Mouse (Mus musculus) left cerebral cortex, adult 2 months (tissue): ENCODE results near the gene Col5a1. TPM values are rescaled to one million over a fixed set of nuclear protein-coding genes. Genes with fewer than 3 reads are reported as not detected.

Source experiments
- DNase-seq, 2 experiments: peaks; one replicate each; pipeline ENCODE4 v3.0.0; 2021 to 2022; ENCODE audit warnings: low spot score in 2 of 2, mixed read lengths in 1 of 2; ENCODE audit errors: extremely low spot score in 1 of 2
- H3K27ac ChIP-seq: fragments of 200-600 bp; 2 replicates; pipeline ENCODE4 v1.8.1; 2022
- H3K4me3 ChIP-seq: fragments of 200-600 bp; 2 replicates; pipeline ENCODE4 v1.8.1; 2022
- CTCF ChIP-seq: fragments of 200-600 bp; IDR thresholded peaks from 2 replicates; pipeline ENCODE4 v1.8.1; 2022; ENCODE audit warnings: antibody characterized with exemption, mild to moderate bottlenecking, moderate library complexity
- intact Hi-C: fragments of 180-260 bp; cut with DNase I; formaldehyde crosslinking; loops from one replicate; pipeline ENCODE4 v1.15.1; 2025
- total RNA-seq, 2 experiments: library from RNA; stranded (reverse); gene quantifications; 2 replicates each; pipeline ENCODE4 v1.2.3; 2021

The Col5a1 gene
- total RNA-seq, 2 experiments from 2014 or later: 6.9 to 10.1 TPM

GRCm38 (mm10) chr2:27870586-27870985 is 15.6 kb upstream of the Col5a1 start:
- Histone ChIP-seq H3K27ac (no peak overlapping the region), H3K4me3 (no peak overlapping the region)
- no peak for DNase-seq
- no peak for TF ChIP-seq CTCF
- intact Hi-C loops: no loop called here

DNA sequence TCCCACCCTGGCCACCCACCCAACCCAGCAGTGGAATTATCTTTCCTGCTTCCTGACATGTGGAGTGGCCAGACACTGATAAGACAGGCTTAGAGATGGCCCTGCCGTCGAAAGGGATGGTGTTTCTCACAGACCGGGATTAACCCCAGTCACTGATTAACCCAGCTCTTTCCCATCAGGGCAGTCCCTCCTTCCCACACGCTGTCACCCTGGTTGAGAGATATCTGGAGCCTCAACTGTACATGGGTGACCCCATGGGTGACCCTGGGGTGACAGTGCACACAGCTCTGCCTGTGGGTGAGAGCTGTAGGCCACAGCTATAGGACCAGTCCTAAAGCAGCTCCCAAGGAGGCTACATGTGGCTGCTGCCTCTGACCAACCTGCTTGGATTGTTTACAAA is 15.2 kb upstream of the Col5a1 start:
- no peak overlapping the region for H3K4me3 ChIP-seq
- no peak for TF ChIP-seq CTCF
- DNase-seq: no peak
- intact Hi-C loops: no loop called here
- no peak overlapping the region for H3K27ac ChIP-seq

GRCm38 (mm10) chr2:27872276-27872675 is 13.9 kb upstream of the Col5a1 start:
- Histone ChIP-seq H3K27ac (no peak overlapping the region), H3K4me3 (no peak overlapping the region)
- DNase-seq: no peak
- intact Hi-C loops: no loop called here
- no peak for TF ChIP-seq CTCF

- H3K27ac ChIP-seq: no peak overlapping the region
- intact Hi-C loops: no loop called here
- no peak for TF ChIP-seq CTCF
- no peak for DNase-seq
- H3K4me3 ChIP-seq: no peak overlapping the region
Observed at GRCm38 (mm10) chr2:27873030-27873429, 13.2 kb upstream of the Col5a1 start.

DNA sequence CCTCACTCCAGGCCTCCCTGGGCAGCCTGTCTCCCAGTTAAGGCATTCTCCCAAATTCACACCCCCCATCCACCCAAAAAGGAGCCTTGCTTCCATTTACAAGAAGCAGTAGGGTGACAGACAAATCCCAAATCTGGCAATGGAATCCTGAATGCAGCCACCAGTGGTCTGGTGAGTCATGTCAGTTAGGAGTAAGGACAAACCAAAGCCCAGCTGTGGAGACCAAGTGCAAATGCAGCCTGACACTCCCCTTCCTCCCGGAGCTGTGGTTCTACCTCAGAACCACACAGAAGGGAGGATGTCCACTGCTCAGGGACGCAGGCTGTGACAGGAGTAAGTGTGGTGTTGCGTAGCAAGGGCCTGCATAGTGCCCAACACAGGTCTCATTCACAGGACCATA is 11.6 kb upstream of the Col5a1 start:
- intact Hi-C loops: no loop called here
- Histone ChIP-seq H3K27ac (no peak overlapping the region), H3K4me3 (no peak overlapping the region)
- no peak for DNase-seq
- no peak for TF ChIP-seq CTCF

DNA sequence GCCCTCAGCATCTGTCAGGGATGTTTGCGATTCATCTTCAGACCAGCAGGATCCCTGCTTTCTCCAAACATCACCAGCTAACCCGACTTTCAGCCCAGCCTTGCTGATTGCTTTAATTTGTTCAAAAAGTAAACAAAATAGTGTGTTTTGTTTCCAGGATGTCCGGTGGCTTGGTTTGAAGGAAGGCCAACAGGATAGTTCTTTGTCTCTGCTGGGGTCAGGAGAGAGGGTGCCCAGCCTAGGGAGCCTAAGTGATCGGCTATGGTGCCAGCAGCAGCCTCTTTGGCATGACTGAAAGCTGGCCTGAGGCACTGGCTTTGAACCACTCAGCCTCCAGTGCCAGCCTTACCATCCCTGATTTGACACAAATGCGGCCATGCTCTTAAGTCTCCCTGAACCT is 11.0 kb upstream of the Col5a1 start:
- Histone ChIP-seq H3K4me3 (no peak overlapping the region), H3K27ac (no peak overlapping the region)
- DNase-seq: no peak
- intact Hi-C loops: no loop called here
- TF ChIP-seq CTCF: no peak

DNA sequence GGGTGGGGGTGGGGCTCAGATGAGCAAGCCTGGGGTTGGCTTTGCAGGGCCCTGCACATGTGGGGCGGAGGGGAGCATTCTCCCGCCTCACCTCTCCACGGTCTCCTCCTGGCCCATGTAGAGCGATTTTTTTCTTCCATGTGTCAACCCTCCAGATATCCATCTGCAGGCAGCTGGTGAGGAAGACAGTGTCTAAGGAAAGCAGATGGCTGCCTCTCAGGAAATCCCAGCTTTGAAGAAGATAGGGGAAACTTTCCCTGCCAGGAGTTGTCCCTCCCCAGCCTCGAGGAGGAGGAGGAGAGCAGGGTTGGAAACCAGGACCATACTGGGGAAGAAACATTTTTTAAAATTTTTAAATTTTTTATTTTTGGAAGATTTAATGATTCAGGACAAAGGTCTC is 10.4 kb upstream of the Col5a1 start:
- intact Hi-C loops: no loop called here
- DNase-seq: no peak
- no peak overlapping the region for H3K4me3 ChIP-seq
- no peak for TF ChIP-seq CTCF
- no peak overlapping the region for H3K27ac ChIP-seq

DNA sequence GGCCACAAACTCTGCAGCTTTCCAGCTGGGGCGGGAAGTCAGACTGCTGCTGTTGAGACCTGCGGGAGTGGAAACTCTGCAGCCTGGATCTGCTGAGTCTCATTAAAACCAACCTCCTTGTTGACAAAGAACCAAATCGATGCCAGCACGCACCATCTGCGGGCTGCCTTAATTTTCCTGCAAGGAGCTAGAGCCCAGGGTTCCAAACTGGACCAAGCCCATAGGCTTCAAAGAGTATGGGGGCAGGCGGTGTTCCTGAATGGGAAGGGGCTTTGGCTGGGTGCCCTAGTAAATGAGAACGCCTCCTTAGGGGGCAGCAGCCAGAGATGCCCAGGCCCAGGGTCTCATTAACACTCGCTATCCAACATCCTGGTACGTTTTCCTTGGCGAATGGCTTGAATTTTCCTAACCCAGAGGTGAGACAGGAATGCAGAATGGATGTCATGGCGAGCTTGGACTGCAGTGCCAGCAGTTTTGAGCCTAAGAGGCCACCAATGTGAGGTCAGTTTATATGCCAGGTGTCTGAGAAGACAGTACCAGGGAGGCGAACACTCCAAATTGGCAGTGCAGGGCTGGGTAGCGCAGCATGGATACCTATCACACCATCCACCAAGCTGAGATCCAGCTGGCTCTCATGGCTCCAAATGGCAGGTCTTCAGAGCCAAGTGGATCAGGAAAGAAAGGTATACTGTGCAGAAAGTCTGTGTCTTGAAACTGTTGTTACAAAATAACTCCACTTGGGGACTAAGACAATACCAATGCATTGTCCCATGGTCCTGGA is 9.3 kb upstream of the Col5a1 start:
- no peak overlapping the region for H3K4me3 ChIP-seq
- TF ChIP-seq CTCF: no peak
- no peak for DNase-seq
- intact Hi-C loops: no loop called here
- H3K27ac ChIP-seq: 0 out of 2 replicates have a peak overlapping the region, but pooled peaks have one; percentile 28

GRCm38 (mm10) chr2:27878066-27878465 is 8.2 kb upstream of the Col5a1 start:
- no peak for DNase-seq
- Histone ChIP-seq H3K27ac (no peak overlapping the region), H3K4me3 (no peak overlapping the region)
- intact Hi-C loops: no loop called here
- TF ChIP-seq CTCF: no peak

DNA sequence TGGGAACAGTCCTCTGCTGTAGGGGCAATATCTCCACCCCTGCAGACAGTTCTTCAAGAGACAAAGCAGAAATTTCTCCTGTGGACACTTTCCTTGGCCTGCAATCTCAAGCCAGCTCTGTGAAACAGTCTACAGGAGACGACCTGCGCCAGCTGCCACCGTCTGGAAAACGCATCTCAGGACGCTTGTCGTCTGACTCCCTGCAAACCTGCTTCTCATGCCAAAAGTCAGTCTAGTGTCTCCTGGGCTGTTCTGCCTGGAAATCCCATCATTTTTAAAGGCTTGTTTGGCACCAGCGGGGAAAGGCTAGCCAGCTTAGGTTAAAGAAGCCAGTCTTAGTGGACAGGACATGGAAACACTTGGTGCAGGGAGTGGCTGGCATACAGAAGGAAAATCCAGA is 2.9 kb upstream of the Col5a1 start:
- intact Hi-C loops: no loop called here
- H3K4me3 ChIP-seq: no peak overlapping the region
- no peak for DNase-seq
- no peak overlapping the region for H3K27ac ChIP-seq
- no peak for TF ChIP-seq CTCF

DNA sequence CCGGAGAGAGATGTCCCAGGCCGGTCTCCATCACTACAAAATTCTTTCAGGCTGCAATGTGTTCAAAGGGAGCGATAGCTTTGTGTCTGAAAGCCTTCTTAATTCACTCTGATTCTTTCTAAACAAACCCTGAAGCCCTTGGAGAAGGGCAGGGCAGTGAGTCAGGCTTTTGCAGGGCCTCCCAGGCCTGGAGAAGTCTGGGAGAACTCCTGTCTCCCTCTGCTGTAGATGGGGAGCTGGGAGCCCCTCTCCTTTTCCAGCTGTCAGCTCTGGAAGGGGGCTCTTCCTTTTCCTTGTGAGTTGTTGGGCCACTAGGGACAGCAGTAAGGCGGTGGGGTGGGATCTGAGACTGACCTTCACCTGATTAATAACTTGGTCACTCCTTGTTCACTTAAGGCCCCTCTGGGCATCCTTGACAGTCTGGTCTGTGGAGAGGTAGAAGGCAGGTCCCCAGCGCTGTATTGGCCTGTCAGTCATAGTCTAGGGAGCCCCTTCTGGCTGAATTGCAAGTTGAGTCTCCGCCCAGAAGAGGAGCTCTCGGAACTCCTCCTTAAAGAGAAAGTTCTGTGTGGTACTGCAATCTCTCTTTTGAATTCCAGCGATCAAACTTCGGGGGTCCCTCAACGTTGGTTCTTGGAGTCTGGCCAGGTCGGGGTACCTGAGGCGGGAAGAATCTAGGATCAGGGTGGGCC is 623 bp upstream of the Col5a1 start:
- intact Hi-C loops: loop anchor here (2.0 kb wide), 1 partner anchor 113 kb away; no protein-coding TSS in a partner anchor
- Histone ChIP-seq H3K4me3 (peak overlapping the region; percentile 63), H3K27ac (no peak overlapping the region)
- no peak; the same call in 1 of the 2 replicates for TF ChIP-seq CTCF
- DNase-seq: peak in 1 of 2 experiments; percentile 14

GRCm38 (mm10) chr2:27886608-27887460 is 609 bp downstream of the Col5a1 start:
- peak; percentile 49 for TF ChIP-seq CTCF
- peak overlapping the region; percentile 63 for H3K4me3 ChIP-seq
- H3K27ac ChIP-seq: peak overlapping the region; percentile 63; the same call in 1 of the 2 replicates
- intact Hi-C loops: loop anchor here (2.0 kb wide), 1 partner anchor 114 kb away; no protein-coding TSS in a partner anchor
- DNase-seq: peak; percentile 19 to 26
